Mouse (Mus musculus) liver, embryonic 16.5 days (tissue): ENCODE data around the gene Mxd4. TPM values are rescaled to one million over a fixed set of nuclear protein-coding genes. Genes with fewer than 3 reads are reported as not detected.

Experiments
- ATAC-seq: fragments of 200-750 bp; cut with Nextera tagmentation; 2 replicates; pipeline ENCODE4 v1.8.0; 2017; ENCODE audit warnings: low read depth, mild to moderate bottlenecking, moderate number of reproducible peaks, moderate library complexity
- H3K27ac ChIP-seq: fragments of 300-500 bp; sonication (generic); 2 replicates; pipeline ENCODE4 v1.5.1; 2014; ENCODE audit warnings: mild to moderate bottlenecking, low read length
- H3K27me3 ChIP-seq: fragments of 300-500 bp; sonication (generic); 2 replicates; pipeline ENCODE4 v1.6.1; 2014; ENCODE audit warnings: low read depth, low read length, mixed read lengths; ENCODE audit not compliant: control insufficient read depth, insufficient read depth
- H3K36me3 ChIP-seq: fragments of 300-500 bp; sonication (generic); 2 replicates; pipeline ENCODE4 v1.6.1; 2014; ENCODE audit warnings: mild to moderate bottlenecking; ENCODE audit not compliant: control insufficient read depth, insufficient read depth
- H3K4me1 ChIP-seq: fragments of 300-500 bp; sonication (generic); 2 replicates; pipeline ENCODE4 v1.6.1; 2014; ENCODE audit warnings: low read depth, low read length, mixed read lengths; ENCODE audit not compliant: control insufficient read depth
- H3K4me2 ChIP-seq: fragments of 300-500 bp; sonication (generic); 2 replicates; pipeline ENCODE4 v1.6.1; 2014; ENCODE audit warnings: low read depth, low read length, mixed read lengths
- H3K4me3 ChIP-seq: fragments of 300-500 bp; sonication (generic); 2 replicates; pipeline ENCODE4 v1.5.1; 2014; ENCODE audit warnings: low read depth, mild to moderate bottlenecking, low read length
- H3K9ac ChIP-seq: fragments of 300-500 bp; sonication (generic); 2 replicates; pipeline ENCODE4 v1.6.1; 2014; ENCODE audit warnings: low read depth, low read length
- H3K9me3 ChIP-seq: fragments of 300-500 bp; sonication (generic); replicated peaks from 2 replicates; pipeline ENCODE4 v1.6.1; 2016; ENCODE audit warnings: low read length; ENCODE audit not compliant: control insufficient read depth
- WGBS: fragments of 180-500 bp; shearing (Covaris S2); extraction: QIAGEN DNeasy Blood & Tissue Kit; methylation state at CpG from one replicate; pipeline ENCODE4 v1.1.7; 2014; ENCODE audit not compliant: insufficient replicate concordance; 5-methylcytosine and 5-hydroxymethylcytosine counted together
- polyA plus RNA-seq: library from polyadenylated mRNA; unstranded; fragments of >200 nt; fragmentation: Nextera tagmentation; extraction: Ambion mirVana; gene quantifications from 2 replicates; pipeline ENCODE4 v1.2.1, GENCODE M21; 2015

The Mxd4 gene
- polyA plus RNA-seq, 1 experiment from 2014 or later = 7.6 TPM

- H3K9ac ChIP-seq = no peak overlapping the region
- 69% methylated on average over 2 of the region's 2 CpGs for WGBS
- H3K4me3 ChIP-seq = no peak overlapping the region
- H3K4me2 ChIP-seq = no peak overlapping the region
- no peak overlapping the region for H3K27ac ChIP-seq
- no peak for ATAC-seq
- H3K36me3 ChIP-seq = no peaks in the 10 kb centered on the region
- no peaks in the 10 kb centered on the region for H3K9me3 ChIP-seq
- no peaks in the 10 kb centered on the region for H3K27me3 ChIP-seq
- no peaks in the 10 kb centered on the region for H3K4me1 ChIP-seq
These were observed 38.0 kb upstream of the Mxd4 start for GRCm38 (mm10) chr5:34225516-34225915.

- ATAC-seq = no peak
- no peak overlapping the region for H3K27ac ChIP-seq
- H3K4me1 ChIP-seq = no peaks in the 10 kb centered on the region
- no peak overlapping the region for H3K4me3 ChIP-seq
- no peaks in the 10 kb centered on the region for H3K9me3 ChIP-seq
- WGBS = 62% methylated on average over 5 of the region's 5 CpGs
- H3K27me3 ChIP-seq = no peaks in the 10 kb centered on the region
- H3K4me2 ChIP-seq = no peak overlapping the region
- no peak overlapping the region for H3K9ac ChIP-seq
- H3K36me3 ChIP-seq = no peaks in the 10 kb centered on the region
These were observed 37.0 kb upstream of the Mxd4 start for GRCm38 (mm10) chr5:34224515-34224914.

GRCm38 (mm10) chr5:34220001-34220400, 32.5 kb upstream of the Mxd4 start:
- no peak overlapping the region for H3K27ac ChIP-seq
- no peaks in the 10 kb centered on the region for H3K9me3 ChIP-seq
- H3K4me2 ChIP-seq = no peak overlapping the region
- H3K4me1 ChIP-seq = no peaks in the 10 kb centered on the region
- no peaks in the 10 kb centered on the region for H3K36me3 ChIP-seq
- no peak overlapping the region for H3K9ac ChIP-seq
- no peaks in the 10 kb centered on the region for H3K27me3 ChIP-seq
- 65% methylated on average over 4 of the region's 4 CpGs for WGBS
- no peak for ATAC-seq
- no peak overlapping the region for H3K4me3 ChIP-seq

- WGBS = 26% methylated on average over 5 of the region's 5 CpGs
- no peaks in the 10 kb centered on the region for H3K36me3 ChIP-seq
- H3K27ac ChIP-seq = no peak overlapping the region
- ATAC-seq = no peak
- no peak overlapping the region for H3K9ac ChIP-seq
- H3K9me3 ChIP-seq = no peaks in the 10 kb centered on the region
- no peak overlapping the region for H3K4me2 ChIP-seq
- no peaks in the 10 kb centered on the region for H3K4me1 ChIP-seq
- no peaks in the 10 kb centered on the region for H3K27me3 ChIP-seq
- H3K4me3 ChIP-seq = no peak overlapping the region
These were observed 31.2 kb upstream of the Mxd4 start for GRCm38 (mm10) chr5:34218672-34219071.

- WGBS = 62% methylated on average over 9 of the region's 9 CpGs
- ATAC-seq = no peak
- H3K9ac ChIP-seq = no peak overlapping the region
- no peaks in the 10 kb centered on the region for H3K9me3 ChIP-seq
- no peak overlapping the region for H3K4me3 ChIP-seq
- H3K36me3 ChIP-seq = no peaks in the 10 kb centered on the region
- H3K27ac ChIP-seq = no peak overlapping the region
- no peaks in the 10 kb centered on the region for H3K27me3 ChIP-seq
- H3K4me1 ChIP-seq = no peaks in the 10 kb centered on the region
- H3K4me2 ChIP-seq = no peak overlapping the region
These were observed 30.2 kb upstream of the Mxd4 start for GRCm38 (mm10) chr5:34217756-34218155.

GRCm38 (mm10) chr5:34216025-34216424, 28.5 kb upstream of the Mxd4 start:
- ATAC-seq = no peak
- 69% methylated on average over 7 of the region's 7 CpGs for WGBS
- Histone ChIP-seq H3K9me3 (no peaks in the 10 kb centered on the region), H3K27ac (no peak overlapping the region), H3K4me1 (no peaks in the 10 kb centered on the region), H3K27me3 (no peaks in the 10 kb centered on the region), H3K4me3 (no peak overlapping the region), H3K9ac (no peak overlapping the region), H3K36me3 (no peaks in the 10 kb centered on the region), H3K4me2 (no peak overlapping the region)

- no peaks in the 10 kb centered on the region for H3K36me3 ChIP-seq
- 53% methylated on average over 8 of the region's 8 CpGs for WGBS
- no peaks in the 10 kb centered on the region for H3K27me3 ChIP-seq
These were observed 26.1 kb upstream of the Mxd4 start for GRCm38 (mm10) chr5:34213659-34214058.

GRCm38 (mm10) chr5:34210279-34210678, 22.8 kb upstream of the Mxd4 start:
- whole genome bisulfite sequencing = 3% methylated on average over 1 of the region's 1 CpGs
- Histone ChIP-seq H3K4me2 (no peak overlapping the region), H3K9ac (no peak overlapping the region), H3K36me3 (no peaks in the 10 kb centered on the region), H3K27me3 (no peaks in the 10 kb centered on the region), H3K27ac (no peak overlapping the region), H3K9me3 (no peaks in the 10 kb centered on the region), H3K4me3 (no peak overlapping the region), H3K4me1 (no peaks in the 10 kb centered on the region)
- ATAC-seq = 0 out of 2 replicates have a peak, but pooled peaks have one; percentile 19

More at GRCm38 (mm10) chr5:34213659-34214058, 26.1 kb upstream of the Mxd4 start:
- Histone ChIP-seq H3K4me1 (no peaks in the 10 kb centered on the region), H3K4me2 (no peak overlapping the region), H3K9me3 (no peaks in the 10 kb centered on the region), H3K4me3 (no peak overlapping the region), H3K27ac (no peak overlapping the region), H3K9ac (no peak overlapping the region)
- no peak for ATAC-seq

- Histone ChIP-seq H3K36me3 (no peaks in the 10 kb centered on the region), H3K9ac (no peak overlapping the region), H3K4me1 (no peaks in the 10 kb centered on the region), H3K27ac (no peak overlapping the region), H3K27me3 (no peaks in the 10 kb centered on the region), H3K9me3 (no peaks in the 10 kb centered on the region), H3K4me3 (no peak overlapping the region), H3K4me2 (no peak overlapping the region)
- no peak for ATAC-seq
- WGBS = 29% methylated on average over 3 of the region's 3 CpGs
These were observed 20.0 kb upstream of the Mxd4 start for GRCm38 (mm10) chr5:34207503-34207902.
